Mouse (Mus musculus): ENCODE measurements around the gene Otp. TPM values are rescaled to one million over a fixed set of nuclear protein-coding genes. Genes with fewer than 3 reads are reported as not detected.

Otp gene
- polyA plus RNA-seq, 1 experiment from 2014 or later, result not detected

Other genes starting within 250 kb of the Otp start
- gene Tbca, start 86.7 kb upstream of the Otp start, polyA plus RNA-seq (2015; fragmentation: Nextera tagmentation; extraction: Ambion mirVana), result 266 and 284 TPM in 2 replicates
- gene Wdr41, start 100.7 kb downstream of the Otp start, polyA plus RNA-seq (2015; fragmentation: Nextera tagmentation; extraction: Ambion mirVana), result 17.1 and 20.5 TPM in 2 replicates

Measured in thymus, postnatal 0 days (tissue).